Mouse (Mus musculus) intestine, embryonic 14.5 days (tissue): Measurements from ENCODE around the gene Atp5h. TPM values are rescaled to one million over a fixed set of nuclear protein-coding genes. Genes with fewer than 3 reads are reported as not detected.

ENCODE experiments used
- ATAC-seq: fragments of 200-750 bp; cut with Nextera tagmentation; replicated peaks from 2 replicates; pipeline ENCODE4 v1.8.0; 2017; ENCODE audit warnings: low read depth, moderate number of reproducible peaks, moderate TSS enrichment, moderate library complexity; ENCODE audit not compliant: low FRiP score, low TSS enrichment
- DNase-seq: peaks from one replicate; pipeline ENCODE4 v3.0.0-alpha.2; 2018; ENCODE audit warnings: low spot score
- H3K27ac ChIP-seq: fragments of 300-500 bp; sonication (generic); 2 replicates; pipeline ENCODE4 v1.5.1; 2014; ENCODE audit warnings: low read depth, mild to moderate bottlenecking, control low read depth
- H3K27me3 ChIP-seq: fragments of 300-500 bp; sonication (generic); replicated peaks from 2 replicates; pipeline ENCODE4 v1.6.1; 2014; ENCODE audit warnings: low read length, control low read depth; ENCODE audit not compliant: control insufficient read depth, insufficient read depth
- H3K36me3 ChIP-seq: fragments of 300-500 bp; sonication (generic); 2 replicates; pipeline ENCODE4 v1.6.1; 2014; ENCODE audit warnings: low read length, control low read depth; ENCODE audit not compliant: control insufficient read depth, insufficient read depth
- H3K4me1 ChIP-seq: fragments of 300-500 bp; sonication (generic); replicated peaks from 2 replicates; pipeline ENCODE4 v1.6.1; 2014; ENCODE audit warnings: low read length, control low read depth, mixed read lengths; ENCODE audit not compliant: control insufficient read depth, insufficient read depth
- H3K4me2 ChIP-seq: fragments of 300-500 bp; sonication (generic); 2 replicates; pipeline ENCODE4 v1.6.1; 2014; ENCODE audit warnings: low read length
- H3K4me3 ChIP-seq: fragments of 300-500 bp; sonication (generic); 2 replicates; pipeline ENCODE4 v1.5.1; 2014; ENCODE audit warnings: low read depth, low read length, control low read depth, mixed read lengths
- H3K9ac ChIP-seq: fragments of 300-500 bp; sonication (generic); 2 replicates; pipeline ENCODE4 v1.6.1; 2014; ENCODE audit warnings: mild to moderate bottlenecking, low read length
- H3K9me3 ChIP-seq: fragments of 300-500 bp; sonication (generic); 2 replicates; pipeline ENCODE4 v1.6.1; 2016; ENCODE audit warnings: low read length, control low read depth; ENCODE audit not compliant: control insufficient read depth
- WGBS: fragments of 180-500 bp; shearing (Covaris S2); extraction: QIAGEN DNeasy Blood & Tissue Kit; methylation state at CpG from one replicate; pipeline ENCODE4 v1.1.7; 2014; 5-methylcytosine and 5-hydroxymethylcytosine counted together
- polyA plus RNA-seq: library from polyadenylated mRNA; unstranded; fragments of >200 nt; fragmentation: Nextera tagmentation; extraction: Ambion mirVana; gene quantifications from 2 replicates; pipeline ENCODE4 v1.2.1, GENCODE M21; 2014

Gene Atp5h
- polyA plus RNA-seq, 1 experiment from 2014 or later = 962 TPM

DNA sequence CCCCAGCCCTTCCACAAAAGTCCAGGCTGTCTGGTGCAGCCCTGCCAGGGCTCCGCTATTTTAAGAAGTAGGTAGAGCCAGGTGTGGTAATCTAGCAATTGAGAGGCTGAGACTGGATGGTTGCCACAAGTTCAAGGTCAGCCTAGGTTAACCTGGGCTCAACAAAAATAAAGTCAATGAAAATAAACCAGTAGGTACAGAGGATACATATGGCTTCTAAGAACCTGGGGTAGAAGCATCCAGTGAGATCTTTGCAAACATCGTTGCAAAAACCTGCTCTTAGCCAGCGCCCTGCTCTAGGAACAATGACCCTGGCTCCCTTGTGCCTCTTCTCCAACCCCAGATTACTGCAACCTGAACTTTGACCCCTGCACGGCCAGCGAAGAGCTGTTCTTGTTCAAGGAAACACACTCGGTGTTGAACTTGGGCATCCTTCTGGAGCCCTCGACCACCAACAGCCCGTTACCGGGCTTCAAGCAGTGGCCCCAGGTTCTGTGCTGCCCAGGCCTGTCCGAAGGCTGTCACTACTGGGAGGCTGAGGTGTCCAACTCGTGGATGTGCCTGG is 27.6 kb upstream of the Atp5h start:
- Histone ChIP-seq H3K4me2 (no peak overlapping the region), H3K27me3 (no peaks in the 10 kb centered on the region), H3K36me3 (no peaks in the 10 kb centered on the region), H3K4me3 (no peak overlapping the region), H3K27ac (no peak overlapping the region), H3K9ac (no peak overlapping the region), H3K4me1 (peaks cover 12% of the 10 kb centered on the region), H3K9me3 (no peaks in the 10 kb centered on the region)
- ATAC-seq (no peak), DNase-seq (peak; percentile 48)
- WGBS = 76% methylated on average over 11 of the region's 11 CpGs

DNA sequence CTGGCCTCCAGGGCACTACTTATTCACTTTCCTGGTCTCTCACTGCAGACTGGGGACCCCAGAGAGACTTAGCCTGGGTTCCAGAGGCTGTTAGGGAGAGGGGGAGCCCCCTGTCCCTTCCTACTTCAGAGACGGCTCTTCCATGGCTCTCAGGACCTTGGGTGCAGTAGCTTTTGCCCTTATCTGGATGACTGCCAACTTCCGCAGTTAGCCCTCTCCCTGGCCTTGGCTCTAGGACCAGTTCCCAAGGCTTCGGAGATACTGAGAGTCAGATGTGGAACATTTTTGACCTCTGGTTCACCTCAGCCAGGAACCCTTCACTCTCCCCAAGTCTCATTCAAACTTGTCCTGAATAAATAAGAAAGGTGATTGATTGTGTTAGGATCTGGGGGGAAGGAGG is 27.1 kb upstream of the Atp5h start:
- DNase-seq (peak; percentile 51), ATAC-seq (no peak)
- Histone ChIP-seq H3K4me3 (no peak overlapping the region), H3K4me2 (no peak overlapping the region), H3K4me1 (peaks cover 12% of the 10 kb centered on the region), H3K27me3 (no peaks in the 10 kb centered on the region), H3K9me3 (no peaks in the 10 kb centered on the region), H3K9ac (no peak overlapping the region), H3K36me3 (no peaks in the 10 kb centered on the region), H3K27ac (no peak overlapping the region)
- WGBS = 41% methylated on average over 3 of the region's 3 CpGs

DNA sequence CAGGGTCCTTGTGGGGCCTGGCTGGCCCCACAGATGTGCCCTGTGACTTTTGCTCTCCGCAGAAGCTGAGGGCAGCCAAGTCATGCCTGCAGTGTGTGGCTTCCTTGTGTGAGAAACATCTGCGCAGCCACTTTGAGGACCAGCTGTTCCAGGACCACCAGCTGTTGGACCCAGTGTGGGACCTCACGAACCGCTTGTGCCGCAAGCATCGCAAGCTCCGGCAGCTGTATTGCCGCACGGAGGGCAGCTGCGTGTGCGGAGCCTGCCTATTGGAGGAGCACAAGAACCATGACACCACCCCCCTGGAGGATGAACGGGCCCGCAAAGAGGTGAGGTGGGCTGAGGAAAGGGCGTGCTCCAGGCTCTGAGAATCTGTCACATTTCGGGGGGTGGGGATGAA is 21.7 kb upstream of the Atp5h start:
- Histone ChIP-seq H3K9me3 (no peaks in the 10 kb centered on the region), H3K27ac (no peak overlapping the region), H3K9ac (no peak overlapping the region), H3K27me3 (no peaks in the 10 kb centered on the region), H3K4me3 (no peak overlapping the region), H3K4me2 (no peak overlapping the region), H3K4me1 (0 out of 2 replicates have a peak, but pooled peaks cover 2% of the 10 kb centered on the region), H3K36me3 (no peaks in the 10 kb centered on the region)
- no peak for ATAC-seq
- WGBS = 42% methylated on average over 15 of the region's 15 CpGs
- DNase-seq = no peak

DNA sequence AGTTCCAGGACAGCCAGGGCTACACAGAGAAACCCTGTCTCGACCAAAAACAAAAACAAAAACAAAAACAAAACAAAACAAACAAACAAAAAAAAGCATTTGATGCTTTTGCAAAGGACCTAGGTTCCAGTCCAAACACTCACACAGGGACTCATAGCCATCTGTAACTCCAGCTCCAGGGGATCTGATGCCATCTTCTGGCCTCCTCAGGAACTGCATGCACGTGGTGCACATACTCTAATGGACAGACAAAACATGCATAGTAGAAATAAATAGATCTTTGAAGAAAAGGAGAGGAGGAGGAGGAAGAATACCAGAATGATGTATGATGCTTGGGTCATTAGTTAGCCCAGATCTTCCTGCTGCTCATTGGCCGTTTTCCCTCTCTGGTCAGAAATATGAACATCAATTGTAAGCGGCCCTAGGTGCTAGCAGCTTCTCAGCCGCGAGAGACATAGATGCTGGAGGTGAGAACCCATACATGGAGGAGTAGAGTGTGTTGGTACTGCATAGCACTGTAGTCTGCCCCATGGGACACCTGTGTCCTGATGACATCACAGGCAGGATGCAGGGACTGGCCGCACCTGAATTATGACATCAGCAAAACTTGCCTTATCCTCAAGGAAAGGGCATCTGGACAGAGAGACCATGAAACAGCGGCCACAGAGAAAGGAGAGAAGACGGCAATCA is 20.3 kb upstream of the Atp5h start, which contains the start of gene Trim80:
Gene Trim80, plus strand, starts transcription at position 640 of the 690 bp plus-strand sequence.
- no peak for DNase-seq
- Histone ChIP-seq H3K36me3 (no peaks in the 10 kb centered on the region), H3K4me3 (no peak within 1 kb of the TSS), H3K27ac (no peak within 1 kb of the TSS), H3K4me2 (no peak within 1 kb of the TSS), H3K27me3 (no peaks in the 10 kb centered on the region), H3K4me1 (0 out of 2 replicates have a peak, but pooled peaks cover 7% of the 10 kb centered on the region), H3K9ac (no peak within 1 kb of the TSS), H3K9me3 (no peaks in the 10 kb centered on the region)
- 92% methylated on average over 9 of the region's 9 CpGs for WGBS
- ATAC-seq = no peak

DNA sequence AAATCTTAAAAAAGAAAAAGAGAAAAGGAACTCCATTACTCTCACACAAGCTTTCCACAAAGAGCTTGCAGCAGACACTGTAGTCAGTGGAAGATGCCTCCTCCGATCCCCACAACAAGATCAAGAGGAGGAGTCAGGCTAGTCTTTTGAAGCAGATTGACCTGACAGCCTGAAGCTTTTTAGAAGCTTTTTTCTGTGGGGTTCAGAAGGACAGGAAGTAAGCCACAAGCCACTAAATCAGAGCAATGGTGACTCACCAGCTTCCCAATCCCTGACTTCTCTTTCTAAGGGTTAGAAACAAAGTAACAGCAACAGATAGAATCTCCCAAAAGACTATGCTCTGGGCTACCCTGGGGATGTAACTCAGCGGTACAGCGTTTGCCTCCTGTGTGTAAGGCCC is 19.6 kb upstream of the Atp5h start:
- Histone ChIP-seq H3K9ac (no peak overlapping the region), H3K9me3 (no peaks in the 10 kb centered on the region), H3K4me3 (no peak overlapping the region), H3K36me3 (no peaks in the 10 kb centered on the region), H3K4me1 (0 out of 2 replicates have a peak, but pooled peaks cover 7% of the 10 kb centered on the region), H3K27me3 (no peaks in the 10 kb centered on the region), H3K4me2 (no peak overlapping the region), H3K27ac (no peak overlapping the region)
- DNase-seq (no peak), ATAC-seq (no peak)
- 78% methylated on average over 3 of the region's 3 CpGs for WGBS

DNA sequence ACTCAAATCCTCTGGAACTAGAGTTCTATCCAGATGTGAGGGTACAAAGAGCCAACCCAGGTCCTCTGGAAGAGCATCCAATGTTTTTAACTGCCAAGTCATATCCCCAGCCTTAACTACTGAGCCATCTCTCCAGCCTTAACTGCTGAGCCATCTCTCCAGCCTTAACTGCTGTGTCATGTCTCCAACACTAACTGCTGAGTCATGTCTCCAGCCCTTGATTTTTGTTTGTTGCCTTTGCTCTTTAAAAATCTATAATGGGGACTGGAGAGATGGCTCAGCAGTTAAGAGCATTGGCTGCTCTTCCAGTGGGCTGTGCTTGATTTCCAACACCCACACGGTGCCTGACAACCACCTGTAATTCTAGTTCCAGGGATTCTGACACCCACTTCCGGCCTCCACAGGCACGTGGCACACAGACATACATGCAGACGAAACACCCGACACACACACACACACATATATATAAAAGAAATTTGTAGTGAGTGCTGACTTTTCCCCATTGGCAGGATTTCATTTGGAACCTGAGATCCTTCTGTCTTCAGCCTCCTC is 17.9 kb upstream of the Atp5h start:
- no peak for ATAC-seq
- 68% methylated on average over 5 of the region's 5 CpGs for WGBS

DNA sequence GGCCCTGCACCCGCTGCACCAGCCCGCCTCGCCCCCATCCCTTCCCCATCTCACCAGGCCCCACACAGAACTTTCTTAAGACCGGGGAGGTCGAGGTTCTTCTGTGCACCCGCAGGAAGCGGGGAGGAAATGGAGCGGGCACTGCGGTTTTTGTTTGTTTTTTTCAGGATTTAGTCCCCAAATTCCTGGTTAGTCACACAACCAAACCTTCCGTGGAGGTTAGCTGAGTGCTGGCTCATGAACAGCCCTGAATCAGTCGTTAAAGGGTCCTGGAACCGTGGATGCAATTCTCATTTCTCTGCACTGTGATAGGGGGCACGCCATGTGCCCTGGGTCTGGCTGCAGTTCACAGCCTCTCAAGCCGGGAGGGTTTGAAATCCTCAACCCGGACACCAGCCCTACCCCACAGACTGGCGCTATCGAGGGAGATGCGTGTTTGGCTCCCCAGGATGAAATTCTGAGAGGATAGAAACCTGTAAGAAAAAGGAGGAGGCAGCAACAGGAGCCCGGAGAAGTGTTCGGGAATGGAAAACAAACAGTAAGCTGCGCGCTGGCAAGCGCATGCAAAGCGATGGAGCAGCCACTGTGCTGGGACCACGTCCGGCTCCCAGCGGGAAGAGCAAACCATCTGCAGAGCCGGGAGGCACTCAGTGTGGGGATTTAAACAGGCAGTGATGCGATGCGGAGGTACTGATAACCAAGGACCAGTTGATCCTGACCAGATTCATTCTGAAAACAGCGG is 16.0 kb upstream of the Atp5h start:
- ATAC-seq (0 out of 2 replicates have a peak, but pooled peaks have one; percentile 46), DNase-seq (peak; percentile 76)
- peak overlapping the region; percentile 36 for H3K9ac ChIP-seq
- H3K9me3 ChIP-seq = no peaks in the 10 kb centered on the region
- H3K27me3 ChIP-seq = no peaks in the 10 kb centered on the region
- 0 out of 2 replicates have a peak, but pooled peaks cover 7% of the 10 kb centered on the region for H3K4me1 ChIP-seq
- H3K4me3 ChIP-seq = peak overlapping the region; percentile 20
- peak overlapping the region; percentile 57 for H3K4me2 ChIP-seq
- H3K36me3 ChIP-seq = peaks cover 21% of the 10 kb centered on the region
- 5% methylated on average over 31 of the region's 31 CpGs for WGBS
- no peak overlapping the region for H3K27ac ChIP-seq

More for the DNA sequence above, 17.9 kb upstream of the Atp5h start:
- H3K27me3 ChIP-seq = no peaks in the 10 kb centered on the region
- H3K4me3 ChIP-seq = no peak overlapping the region
- H3K27ac ChIP-seq = no peak overlapping the region
- H3K9me3 ChIP-seq = no peaks in the 10 kb centered on the region
- 0 out of 2 replicates have a peak, but pooled peaks cover 7% of the 10 kb centered on the region for H3K4me1 ChIP-seq
- no peak overlapping the region for H3K9ac ChIP-seq
- H3K4me2 ChIP-seq = no peak overlapping the region
- DNase-seq = no peak
- H3K36me3 ChIP-seq = peaks cover 2% of the 10 kb centered on the region; the same call in 1 of the 2 replicates

DNA sequence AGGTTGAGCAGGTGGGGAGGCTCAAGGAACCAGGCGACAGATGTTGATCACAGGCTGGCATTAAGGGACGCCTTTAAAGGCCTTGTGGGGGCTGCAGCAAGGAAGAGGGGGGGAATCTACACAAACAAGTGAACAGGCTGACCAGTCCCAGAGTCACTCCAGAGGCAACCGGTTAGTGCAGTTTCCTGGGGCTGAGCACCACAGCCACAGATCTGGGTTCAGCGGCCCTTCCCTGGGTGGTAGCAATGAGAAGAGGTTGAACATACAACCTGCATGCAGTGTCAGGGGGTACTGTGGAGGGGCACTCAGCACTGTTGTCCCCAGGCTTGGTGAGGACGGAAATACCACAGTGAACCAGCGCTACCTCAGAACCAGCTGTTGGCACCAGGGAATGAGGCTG is 13.6 kb upstream of the Atp5h start:
- no peak for ATAC-seq
- H3K27me3 ChIP-seq = no peaks in the 10 kb centered on the region
- DNase-seq = no peak
- no peak overlapping the region for H3K9ac ChIP-seq
- 0 out of 2 replicates have a peak, but pooled peaks cover 7% of the 10 kb centered on the region for H3K4me1 ChIP-seq
- H3K36me3 ChIP-seq = peaks cover 42% of the 10 kb centered on the region
- no peak overlapping the region for H3K4me2 ChIP-seq
- H3K27ac ChIP-seq = no peak overlapping the region
- H3K9me3 ChIP-seq = no peaks in the 10 kb centered on the region
- no peak overlapping the region for H3K4me3 ChIP-seq
- 77% methylated on average over 6 of the region's 6 CpGs for WGBS
